ENCODE assay signal across 8 mouse cellular contexts in the genomic region with DNA sequence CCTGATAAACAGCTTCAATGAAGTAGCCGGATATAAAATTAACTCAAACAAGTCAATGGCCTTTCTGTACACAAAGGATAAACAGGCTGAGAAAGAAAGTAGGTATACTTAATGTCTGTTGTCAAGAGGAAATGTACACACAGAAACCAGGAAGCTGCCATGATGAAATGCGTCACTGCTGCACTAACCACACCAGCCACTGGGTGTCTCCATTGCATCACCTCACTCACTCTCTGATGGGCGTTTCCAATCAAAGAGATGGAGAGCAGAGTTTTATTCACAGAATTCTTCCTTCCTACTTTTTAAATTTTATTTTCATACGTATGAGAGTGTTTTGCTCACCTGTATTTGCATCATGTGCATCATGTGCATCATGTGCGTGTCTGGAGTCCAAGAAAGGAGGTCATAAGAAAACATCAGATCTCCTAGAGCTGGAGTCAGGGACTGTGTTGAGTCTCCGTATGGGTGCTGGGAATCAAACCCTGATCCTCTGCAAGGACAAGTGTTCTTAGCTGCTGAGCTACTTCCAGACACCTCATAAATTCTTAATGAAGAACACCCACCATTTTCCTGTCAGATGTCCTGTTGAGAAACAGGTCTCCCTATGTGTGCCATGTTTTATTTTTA. TPM values are rescaled to one million over a fixed set of nuclear protein-coding genes. Genes with fewer than 3 reads are reported as not detected.
DNase-seq lines count a peak whose midpoint lies in the region; ATAC-seq and TF ChIP-seq lines count a peak whose summit lies in the region.

No protein-coding gene starts in this region.

- H3K36me3 ChIP-seq in ES-Bruce4 (ENCODE audit: control insufficient read depth, insufficient read depth, low read length, poor library complexity, severe bottlenecking): no peaks in the 10 kb centered on the region
- no peaks in the 10 kb centered on the region for H3K36me3 ChIP-seq in embryonic facial prominence, embryonic 11.5 days (replicated peaks; ENCODE audit: control insufficient read depth, insufficient read depth, low read depth, low read length)
- no peaks in the 10 kb centered on the region for H3K36me3 ChIP-seq in heart, embryonic 10.5 days

- DNase-seq in adrenal gland, postnatal 36 days: peak; percentile 65 to 81
- peak; percentile 76 for DNase-seq in embryonic facial prominence, embryonic 11.5 days (ENCODE audit: low spot score)
- DNase-seq in heart, embryonic 10.5 days (ENCODE audit: low spot score): peak; percentile 87
- peak; percentile 89 for DNase-seq in layer of hippocampus, adult 11-12 months (ENCODE audit: low spot score)
- DNase-seq in lung, adult 18-20 months: peak; percentile 82 to 85
- peak; percentile 82 for DNase-seq in retina, embryonic 14.5 days (ENCODE audit: low spot score)
- DNase-seq in thymus, postnatal 36 days: peak; percentile 81 to 86

- TF ChIP-seq CTCF in ES-Bruce4 (IDR thresholded peaks at IDR 0.05; ENCODE audit: low read depth, low read length): peak; percentile 79

- no peaks in the 10 kb centered on the region for H3K9me3 ChIP-seq in ES-Bruce4 (replicated peaks; ENCODE audit: control insufficient read depth, insufficient read depth, low read length, poor library complexity, severe bottlenecking)
- no peaks in the 10 kb centered on the region for H3K9me3 ChIP-seq in embryonic facial prominence, embryonic 11.5 days (replicated peaks; ENCODE audit: control insufficient read depth, low read length)
- H3K9me3 ChIP-seq in heart, embryonic 10.5 days: no peaks in the 10 kb centered on the region

- no peaks in the 10 kb centered on the region for H3K4me1 ChIP-seq in ES-Bruce4 (ENCODE audit: control insufficient read depth, insufficient read depth, low read length)
- no peaks in the 10 kb centered on the region for H3K4me1 ChIP-seq in embryonic facial prominence, embryonic 11.5 days (ENCODE audit: control insufficient read depth, insufficient read depth, low read length)
- no peaks in the 10 kb centered on the region for H3K4me1 ChIP-seq in heart, embryonic 10.5 days

- H3K9ac ChIP-seq in ES-Bruce4 (ENCODE audit: low read depth, poor library complexity, severe bottlenecking): no peak overlapping the region
- no peak overlapping the region for H3K9ac ChIP-seq in embryonic facial prominence, embryonic 11.5 days (replicated peaks; ENCODE audit: low read length)

- no peaks in the 10 kb centered on the region for H3K27me3 ChIP-seq in ES-Bruce4 (ENCODE audit: control insufficient read depth, insufficient read depth, low read length, poor library complexity, severe bottlenecking)
- H3K27me3 ChIP-seq in embryonic facial prominence, embryonic 11.5 days (ENCODE audit: control insufficient read depth, insufficient read depth, low read length): no peaks in the 10 kb centered on the region
- H3K27me3 ChIP-seq in heart, embryonic 10.5 days (ENCODE audit: insufficient read depth, poor library complexity, severe bottlenecking): no peaks in the 10 kb centered on the region

- TF ChIP-seq POLR2A in ES-Bruce4 (IDR thresholded peaks at IDR 0.05; ENCODE audit: insufficient read depth, low read length): no peak

- no peak for ATAC-seq in embryonic facial prominence, embryonic 11.5 days (replicated peaks; ENCODE audit: insufficient number of reproducible peaks, low FRiP score, low TSS enrichment, low read depth)

- no peak overlapping the region for H3K4me2 ChIP-seq in embryonic facial prominence, embryonic 11.5 days (ENCODE audit: low read depth, low read length)

- 28% methylated on average over 6 of the region's 6 CpGs for WGBS in embryonic facial prominence, embryonic 11.5 days
- 30% methylated on average over 6 of the region's 6 CpGs for WGBS in heart, embryonic 10.5 days

- no peak overlapping the region for H3K27ac ChIP-seq in ES-Bruce4 (ENCODE audit: insufficient read depth, low read length)
- H3K27ac ChIP-seq in embryonic facial prominence, embryonic 11.5 days (replicated peaks; ENCODE audit: low read depth, low read length): no peak overlapping the region
- H3K27ac ChIP-seq in heart, embryonic 10.5 days: no peak overlapping the region

- no peak for TF ChIP-seq EP300 in ES-Bruce4 (IDR thresholded peaks at IDR 0.05; ENCODE audit: insufficient read depth, low read depth, low read length)

- H3K4me3 ChIP-seq in ES-Bruce4 (ENCODE audit: low read depth, low read length): no peak overlapping the region
- H3K4me3 ChIP-seq in embryonic facial prominence, embryonic 11.5 days (ENCODE audit: low read depth, low read length): no peak overlapping the region
- no peak overlapping the region for H3K4me3 ChIP-seq in heart, embryonic 10.5 days

RNA-seq across cellular contexts. Expression of a gene that starts 16.0 kb away (rescaled TPM):
- 40.7 and 42.0 TPM in 2 replicates for polyA plus RNA-seq in ES-Bruce4 (2011; ENCODE audit: insufficient read depth, insufficient read length, low read depth, missing spikeins)
- 10 to 100 TPM; 49.2 to 58.7 TPM for total RNA-seq in adrenal gland, postnatal 36 days (2021)
- polyA plus RNA-seq in embryonic facial prominence, embryonic 11.5 days (2014; fragmentation: Nextera tagmentation; extraction: Ambion mirVana): 27.5 and 28.1 TPM in 2 replicates
- 23.7 and 25.6 TPM in 2 replicates for polyA plus RNA-seq in heart, embryonic 10.5 days (2016; fragmentation: Nextera tagmentation; extraction: Ambion mirVana)
